Mouse (Mus musculus) spleen, postnatal 4 days (tissue): ENCODE results near the gene Sez6.

Experiments used
- DNase-seq, 2 experiments: peaks; one replicate each; pipeline ENCODE4 v3.0.0; 2022; ENCODE audit warnings: low spot score in 2 of 2

Sez6 gene

GRCm38 (mm10) chr11:77930751-77931540 is at the start of gene Sez6:
TSS of gene Sez6 (plus strand) at chr11:77930800.
- DNase-seq, result peak; percentile 68 to 90

- DNase-seq, result no peak
Measured at GRCm38 (mm10) chr11:77884524-77885245, 45.9 kb upstream of the Sez6 start.

GRCm38 (mm10) chr11:77885246-77885575 is 45.4 kb upstream of the Sez6 start:
- DNase-seq, result no peak

GRCm38 (mm10) chr11:77887373-77887960 is 43.1 kb upstream of the Sez6 start:
- peak; percentile 45 to 74 for DNase-seq

- DNase-seq, result no peak
Measured at GRCm38 (mm10) chr11:77888846-77889245, 41.8 kb upstream of the Sez6 start.

- DNase-seq, result no peak
Measured at GRCm38 (mm10) chr11:77889484-77889883, 41.1 kb upstream of the Sez6 start.

- no peak for DNase-seq
Measured at GRCm38 (mm10) chr11:77890648-77891258, 39.8 kb upstream of the Sez6 start.

- DNase-seq, result no peak
Measured at GRCm38 (mm10) chr11:77892883-77893282, 37.7 kb upstream of the Sez6 start.

- no peak for DNase-seq
Measured at GRCm38 (mm10) chr11:77893283-77893682, 37.3 kb upstream of the Sez6 start.

GRCm38 (mm10) chr11:77893787-77894718 is 36.5 kb upstream of the Sez6 start, which contains the start of gene Pipox:
TSS of gene Pipox (minus strand) at chr11:77894096.
- DNase-seq, result peak; percentile 49 to 70

GRCm38 (mm10) chr11:77894967-77895366 is 35.6 kb upstream of the Sez6 start:
- DNase-seq, result no peak

- DNase-seq, result no peak
Measured at GRCm38 (mm10) chr11:77896011-77896410, 34.6 kb upstream of the Sez6 start.

- DNase-seq, result no peak
Measured at GRCm38 (mm10) chr11:77896480-77896819, 34.1 kb upstream of the Sez6 start.

- no peak for DNase-seq
Measured at GRCm38 (mm10) chr11:77896820-77897805, 33.5 kb upstream of the Sez6 start.

- DNase-seq, result no peak
Measured at GRCm38 (mm10) chr11:77900187-77900586, 30.4 kb upstream of the Sez6 start.

- no peak for DNase-seq
Measured at GRCm38 (mm10) chr11:77900696-77901095, 29.9 kb upstream of the Sez6 start.

- DNase-seq, result no peak
Measured at GRCm38 (mm10) chr11:77901366-77901765, 29.2 kb upstream of the Sez6 start.

- no peak for DNase-seq
Measured at GRCm38 (mm10) chr11:77901775-77902355, 28.7 kb upstream of the Sez6 start.

GRCm38 (mm10) chr11:77903761-77904160 is 26.8 kb upstream of the Sez6 start:
- no peak for DNase-seq

- DNase-seq, result no peak
Measured at GRCm38 (mm10) chr11:77904707-77905106, 25.9 kb upstream of the Sez6 start.
